Mouse (Mus musculus): ENCODE measurements around the gene Cpne5.
"Not testable (repeated sequence)": the region's sequence is repeated elsewhere in the genome, so short reads cannot be mapped to it uniquely, and the experiment has no call there.

Cpne5 gene

GRCm38 (mm10) chr17:29256507-29256906 lies 18.5 kb upstream of the Cpne5 start:
- DNase-seq: no peak

GRCm38 (mm10) chr17:29254784-29255183 lies 16.8 kb upstream of the Cpne5 start:
- not testable (repeated sequence) for DNase-seq

GRCm38 (mm10) chr17:29253684-29254083 lies 15.7 kb upstream of the Cpne5 start:
- no peak for DNase-seq

GRCm38 (mm10) chr17:29253236-29253635 lies 15.3 kb upstream of the Cpne5 start:
- DNase-seq: no peak

- no peak for DNase-seq
Observed at GRCm38 (mm10) chr17:29251608-29252390, 13.8 kb upstream of the Cpne5 start.

- DNase-seq: peak; percentile 35
Observed at GRCm38 (mm10) chr17:29251006-29251405, 13.0 kb upstream of the Cpne5 start.

- DNase-seq: no peak
Observed at GRCm38 (mm10) chr17:29249512-29249911, 11.5 kb upstream of the Cpne5 start.

GRCm38 (mm10) chr17:29247881-29248280 lies 9.9 kb upstream of the Cpne5 start:
- no peak for DNase-seq

- peak; percentile 42 for DNase-seq
Observed at GRCm38 (mm10) chr17:29246602-29247001, 8.6 kb upstream of the Cpne5 start.

- DNase-seq: peak; percentile 60
Observed at GRCm38 (mm10) chr17:29245725-29246124, 7.8 kb upstream of the Cpne5 start.

- no peak for DNase-seq
Observed at GRCm38 (mm10) chr17:29244912-29245311, 6.9 kb upstream of the Cpne5 start.

GRCm38 (mm10) chr17:29238421-29238945 lies 516 bp upstream of the Cpne5 start:
- no peak for DNase-seq

- no peak for DNase-seq
Observed at GRCm38 (mm10) chr17:29237267-29237771, 648 bp downstream of the Cpne5 start.

GRCm38 (mm10) chr17:29236111-29236510 lies 1.9 kb downstream of the Cpne5 start:
- no peak for DNase-seq

GRCm38 (mm10) chr17:29231109-29231508 lies 6.9 kb downstream of the Cpne5 start:
- no peak for DNase-seq

- DNase-seq: no peak
Observed at GRCm38 (mm10) chr17:29220631-29221030, 17.3 kb downstream of the Cpne5 start.

GRCm38 (mm10) chr17:29218017-29218416 lies 19.9 kb downstream of the Cpne5 start:
- DNase-seq: no peak

- no peak for DNase-seq
Observed at GRCm38 (mm10) chr17:29216078-29216477, 21.9 kb downstream of the Cpne5 start.

- no peak for DNase-seq
Observed at GRCm38 (mm10) chr17:29214655-29215054, 23.3 kb downstream of the Cpne5 start.

- DNase-seq: no peak
Observed at GRCm38 (mm10) chr17:29214193-29214456, 23.8 kb downstream of the Cpne5 start.

- no peak for DNase-seq
Observed at GRCm38 (mm10) chr17:29213381-29214192, 24.4 kb downstream of the Cpne5 start.

- DNase-seq: no peak
Observed at GRCm38 (mm10) chr17:29211836-29212235, 26.1 kb downstream of the Cpne5 start.

- no peak for DNase-seq
Observed at GRCm38 (mm10) chr17:29210037-29210436, 27.9 kb downstream of the Cpne5 start.

- no peak for DNase-seq
Observed at GRCm38 (mm10) chr17:29206052-29206451, 31.9 kb downstream of the Cpne5 start.

All from layer of hippocampus, adult 9-11 months (tissue).